In the genomic region with DNA sequence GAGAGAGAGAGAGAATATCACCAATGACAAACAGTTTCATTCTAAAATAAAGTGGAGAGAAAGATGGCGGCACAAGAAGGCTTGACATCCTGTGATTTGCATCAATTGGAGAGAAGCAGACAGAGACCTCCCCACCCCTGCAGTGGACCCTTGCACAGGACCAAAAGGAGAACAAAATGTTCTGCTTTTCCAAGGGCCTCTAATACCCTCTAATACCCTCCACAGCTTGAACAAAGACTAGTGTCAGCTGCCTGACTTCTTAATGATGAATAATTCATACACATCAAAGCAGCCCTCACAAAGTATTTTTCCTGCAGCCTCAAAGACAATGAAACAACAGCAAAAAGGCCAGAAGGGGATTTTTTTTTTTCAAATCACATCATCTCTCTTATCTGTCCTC, we compare ENCODE assay signal across 21 mouse cellular contexts.
DNase-seq lines count a peak whose midpoint lies in the region; ATAC-seq lines count a peak whose summit lies in the region.
"Had no signal": no experiment of that assay in that cellular context is flagged by ENCODE, and none has a peak within 500 bp of the region (broad histone marks: within the 10 kb centered on the region; RNA-seq: fewer than 3 reads in every experiment).

No protein-coding gene starts in this region.

- H3K36me3 ChIP-seq in hindbrain, embryonic 10.5 days: no peaks in the 10 kb centered on the region
- no peaks in the 10 kb centered on the region for H3K36me3 ChIP-seq in hindbrain, embryonic 16.5 days (ENCODE audit: control insufficient read depth, insufficient read depth, low read length)
- H3K36me3 ChIP-seq in forebrain, embryonic 10.5 days (replicated peaks): no peaks in the 10 kb centered on the region
- no peaks in the 10 kb centered on the region for H3K36me3 ChIP-seq in hindbrain, embryonic 12.5 days
- H3K36me3 ChIP-seq in midbrain, embryonic 15.5 days (replicated peaks): no peaks in the 10 kb centered on the region
- no peaks in the 10 kb centered on the region for H3K36me3 ChIP-seq in heart, embryonic 11.5 days (ENCODE audit: control insufficient read depth, insufficient read depth, low read length)
- H3K36me3 ChIP-seq: embryonic facial prominence, embryonic 13.5 days; G1E; heart, embryonic 13.5 days; limb, embryonic 13.5 days had no signal

- H3K9me3 ChIP-seq in hindbrain, embryonic 10.5 days: no peaks in the 10 kb centered on the region
- H3K9me3 ChIP-seq in hindbrain, embryonic 16.5 days (ENCODE audit: control insufficient read depth, low read length): no peaks in the 10 kb centered on the region
- no peaks in the 10 kb centered on the region for H3K9me3 ChIP-seq in forebrain, embryonic 10.5 days
- no peaks in the 10 kb centered on the region for H3K9me3 ChIP-seq in hindbrain, embryonic 12.5 days (replicated peaks)
- no peaks in the 10 kb centered on the region for H3K9me3 ChIP-seq in midbrain, embryonic 15.5 days
- no peaks in the 10 kb centered on the region for H3K9me3 ChIP-seq in heart, embryonic 11.5 days (replicated peaks; ENCODE audit: control insufficient read depth, low read length)
- H3K9me3 ChIP-seq: embryonic facial prominence, embryonic 13.5 days; heart, embryonic 13.5 days; limb, embryonic 13.5 days had no signal

- H3K4me2 ChIP-seq in hindbrain, embryonic 16.5 days (ENCODE audit: low read length): no peak overlapping the region
- H3K4me2 ChIP-seq in hindbrain, embryonic 12.5 days (replicated peaks): no peak overlapping the region
- H3K4me2 ChIP-seq in midbrain, embryonic 15.5 days: no peak overlapping the region
- H3K4me2 ChIP-seq in heart, embryonic 11.5 days: no peak overlapping the region
- H3K4me2 ChIP-seq: embryonic facial prominence, embryonic 13.5 days; heart, embryonic 13.5 days; limb, embryonic 13.5 days had no signal

- peak overlapping the region; percentile 84 for H3K27ac ChIP-seq in hindbrain, embryonic 10.5 days
- no peak overlapping the region for H3K27ac ChIP-seq in hindbrain, embryonic 16.5 days (ENCODE audit: low read depth, low read length)
- peak overlapping the region; percentile 53; the same call in 1 of the 2 replicates for H3K27ac ChIP-seq in forebrain, embryonic 10.5 days
- H3K27ac ChIP-seq in hindbrain, embryonic 12.5 days: peak overlapping the region; percentile 55
- peak overlapping the region; percentile 61 for H3K27ac ChIP-seq in midbrain, embryonic 15.5 days
- H3K27ac ChIP-seq in heart, embryonic 11.5 days (ENCODE audit: low read depth, low read length): no peak overlapping the region
- H3K27ac ChIP-seq: embryonic facial prominence, embryonic 13.5 days; heart, embryonic 13.5 days; kidney, postnatal 0 days; layer of hippocampus, adult 2 months; limb, embryonic 13.5 days; liver, embryonic 14.5 days had no signal

- no peak overlapping the region for H3K4me3 ChIP-seq in hindbrain, embryonic 10.5 days
- no peak overlapping the region for H3K4me3 ChIP-seq in hindbrain, embryonic 16.5 days (ENCODE audit: low read length)
- no peak overlapping the region for H3K4me3 ChIP-seq in forebrain, embryonic 10.5 days
- no peak overlapping the region for H3K4me3 ChIP-seq in hindbrain, embryonic 12.5 days
- no peak overlapping the region for H3K4me3 ChIP-seq in midbrain, embryonic 15.5 days
- no peak overlapping the region for H3K4me3 ChIP-seq in heart, embryonic 11.5 days (ENCODE audit: low read depth, low read length)
- H3K4me3 ChIP-seq: embryonic facial prominence, embryonic 13.5 days; heart, embryonic 13.5 days; layer of hippocampus, adult 2 months; limb, embryonic 13.5 days; myocyte had no signal

- peaks cover 11% of the 10 kb centered on the region for H3K4me1 ChIP-seq in hindbrain, embryonic 10.5 days (replicated peaks)
- no peaks in the 10 kb centered on the region for H3K4me1 ChIP-seq in hindbrain, embryonic 16.5 days (ENCODE audit: control insufficient read depth, insufficient read depth, low read depth, low read length)
- peaks cover 16% of the 10 kb centered on the region for H3K4me1 ChIP-seq in forebrain, embryonic 10.5 days
- peaks cover 8% of the 10 kb centered on the region; the same call in 1 of the 2 replicates for H3K4me1 ChIP-seq in hindbrain, embryonic 12.5 days
- peaks cover 3% of the 10 kb centered on the region; the same call in 1 of the 2 replicates for H3K4me1 ChIP-seq in midbrain, embryonic 15.5 days
- H3K4me1 ChIP-seq in heart, embryonic 11.5 days (ENCODE audit: control insufficient read depth, insufficient read depth, low read length): no peaks in the 10 kb centered on the region
- H3K4me1 ChIP-seq: heart, embryonic 13.5 days had no signal

- ATAC-seq in hindbrain, embryonic 16.5 days: no peak
- peak; percentile 75 for ATAC-seq in hindbrain, embryonic 12.5 days (ENCODE audit: low FRiP score)
- peak; percentile 91 for ATAC-seq in midbrain, embryonic 15.5 days (replicated peaks)
- ATAC-seq in heart, embryonic 11.5 days (replicated peaks; ENCODE audit: insufficient number of reproducible peaks, low FRiP score, low TSS enrichment): no peak
- ATAC-seq: CD4-positive, CD25-positive, alpha-beta regulatory T cell, adult 4 months; intestine, postnatal 0 days had no signal

- H3K27me3 ChIP-seq in hindbrain, embryonic 10.5 days (ENCODE audit: insufficient read depth, poor library complexity, severe bottlenecking): no peaks in the 10 kb centered on the region
- H3K27me3 ChIP-seq in hindbrain, embryonic 16.5 days (replicated peaks; ENCODE audit: control insufficient read depth, insufficient read depth, low read length): no peaks in the 10 kb centered on the region
- peaks cover 4% of the 10 kb centered on the region; the same call in 1 of the 2 replicates for H3K27me3 ChIP-seq in forebrain, embryonic 10.5 days (ENCODE audit: poor library complexity, severe bottlenecking)
- no peaks in the 10 kb centered on the region for H3K27me3 ChIP-seq in hindbrain, embryonic 12.5 days
- H3K27me3 ChIP-seq in midbrain, embryonic 15.5 days (replicated peaks): no peaks in the 10 kb centered on the region
- H3K27me3 ChIP-seq in heart, embryonic 11.5 days (ENCODE audit: control insufficient read depth, insufficient read depth, low read length): no peaks in the 10 kb centered on the region
- H3K27me3 ChIP-seq: embryonic facial prominence, embryonic 13.5 days; heart, embryonic 13.5 days; limb, embryonic 13.5 days had no signal

- WGBS in hindbrain, embryonic 10.5 days: 5% methylated on average over 1 of the region's 1 CpGs
- WGBS in hindbrain, embryonic 16.5 days: 24% methylated on average over 1 of the region's 1 CpGs
- WGBS in forebrain, embryonic 10.5 days: 29% methylated on average over 1 of the region's 1 CpGs
- WGBS in hindbrain, embryonic 12.5 days: 17% methylated on average over 1 of the region's 1 CpGs
- WGBS in midbrain, embryonic 15.5 days: 15% methylated on average over 1 of the region's 1 CpGs
- WGBS in heart, embryonic 11.5 days (ENCODE audit: insufficient replicate concordance): 80% methylated on average over 1 of the region's 1 CpGs

- peak; percentile 18 for DNase-seq in hindbrain, embryonic 10.5 days (ENCODE audit: low spot score)
- no peak for DNase-seq in forebrain, embryonic 10.5 days (ENCODE audit: extremely low spot score, low spot score)
- no peak for DNase-seq in thymus, postnatal 4 days
- no peak for DNase-seq in cerebellum, postnatal 4 days (ENCODE audit: low spot score in 2 of 2)
- DNase-seq: adrenal gland, postnatal 36 days; cerebellum, adult 9-11 months; thymus, postnatal 25 days had no signal

- H3K9ac ChIP-seq in hindbrain, embryonic 16.5 days (ENCODE audit: low read depth, low read length): no peak overlapping the region
- H3K9ac ChIP-seq in hindbrain, embryonic 12.5 days: no peak overlapping the region
- H3K9ac ChIP-seq in midbrain, embryonic 15.5 days: no peak overlapping the region
- no peak overlapping the region for H3K9ac ChIP-seq in heart, embryonic 11.5 days (ENCODE audit: low read depth, low read length)
- H3K9ac ChIP-seq: embryonic facial prominence, embryonic 13.5 days; heart, embryonic 13.5 days; limb, embryonic 13.5 days; liver, embryonic 14.5 days had no signal

Comparison
In these comparisons a context has a peak if more than half of its experiments do, and no peak if none do; other contexts are left out.
1. H3K27ac ChIP-seq: peak in hindbrain, embryonic 10.5 days (single experiment), forebrain, embryonic 10.5 days (single experiment), hindbrain, embryonic 12.5 days (single experiment) and midbrain, embryonic 15.5 days (single experiment); none in hindbrain, embryonic 16.5 days (single experiment) and heart, embryonic 11.5 days (single experiment).
2. ATAC-seq: peak in hindbrain, embryonic 12.5 days (single experiment) and midbrain, embryonic 15.5 days (single experiment); none in hindbrain, embryonic 16.5 days (single experiment) and heart, embryonic 11.5 days (single experiment).